Mouse (Mus musculus): ENCODE data around the gene Smco4.

- no peak for TF ChIP-seq GATA1 (IDR thresholded peaks at IDR 0.05; ENCODE audit: low read length)
- TF ChIP-seq TAL1 (IDR thresholded peaks at IDR 0.05; ENCODE audit: low read length) = no peak
Observed at GRCm38 (mm10) chr9:15472256-15472655, 21.0 kb upstream of the Smco4 start.
